In genomic region chr9:105784026-105784425, GRCm38 (mm10) we compare ENCODE assay signal across 12 mouse cellular contexts. TPM values are rescaled to one million over a fixed set of nuclear protein-coding genes. Genes with fewer than 3 reads are reported as not detected.
"Had no signal": no experiment of that assay in that cellular context is flagged by ENCODE, and none has a peak within 500 bp of the region (broad histone marks: within the 10 kb centered on the region; RNA-seq: fewer than 3 reads in every experiment).

No protein-coding gene starts in this region.

- DNase-seq: gastrocnemius, adult 2 months; gastrocnemius, postnatal 10 days; gastrocnemius, postnatal 25 days; heart, adult 2 months; heart, postnatal 10 days; heart, postnatal 4 days; kidney, adult 18-20 months; kidney, adult 8-10 months; kidney, postnatal 10 days; kidney, postnatal 25 days; kidney, postnatal 4 days had no signal

RNA-seq across cellular contexts. Expression of gene Col6a6, which starts 43.9 kb away (rescaled TPM):
- total RNA-seq: granulocyte monocyte progenitor cell, adult 5-6 weeks had no signal
